Mouse (Mus musculus) ovary, adult 10 weeks (tissue): ENCODE measurements around the gene Tsga8. TPM values are rescaled to one million over a fixed set of nuclear protein-coding genes. Genes with fewer than 3 reads are reported as not detected.

Source experiments
- polyA plus RNA-seq: library from polyadenylated mRNA; stranded (reverse); fragments of 350-450 nt; fragmentation: Illumina TruSeq; extraction: RNeasy Lipid Tissue Mini Kit (QIAGEN cat#74804); gene quantifications from one replicate; pipeline ENCODE4 v1.2.3, GENCODE M21; 2014

Tsga8 gene
- polyA plus RNA-seq, result not detected

GRCm38 (mm10) chrX:83487598-83487997 lies at the start of gene Tsga8:
Gene Tsga8 (minus strand): TSS chrX:83487924.

